Mouse (Mus musculus) forebrain, embryonic 11.5 days (tissue): ENCODE results near the gene 4921536K21Rik. TPM values are rescaled to one million over a fixed set of nuclear protein-coding genes. Genes with fewer than 3 reads are reported as not detected.

Experiments
- ATAC-seq: fragments of 200-750 bp; cut with Nextera tagmentation; replicated peaks from 2 replicates; pipeline ENCODE4 v1.8.0; 2017; ENCODE audit warnings: moderate TSS enrichment; ENCODE audit not compliant: low FRiP score
- DNase-seq: peaks from one replicate; pipeline ENCODE4 v3.0.0-alpha.2; 2017; ENCODE audit warnings: low spot score
- H3K27ac ChIP-seq: fragments of 300-500 bp; sonication (generic); 2 replicates; pipeline ENCODE4 v1.5.1; 2014; ENCODE audit warnings: low read depth, low read length
- H3K27me3 ChIP-seq: fragments of 300-500 bp; sonication (generic); 2 replicates; pipeline ENCODE4 v1.6.1; 2014; ENCODE audit warnings: mild to moderate bottlenecking, low read length, mixed read lengths; ENCODE audit not compliant: control insufficient read depth, insufficient read depth
- H3K36me3 ChIP-seq: fragments of 300-500 bp; sonication (generic); 2 replicates; pipeline ENCODE4 v1.6.1; 2014; ENCODE audit warnings: mild to moderate bottlenecking, low read length, moderate library complexity, mixed read lengths; ENCODE audit not compliant: control insufficient read depth, insufficient read depth
- H3K4me1 ChIP-seq: fragments of 300-500 bp; sonication (generic); replicated peaks from 2 replicates; pipeline ENCODE4 v1.6.1; 2014; ENCODE audit warnings: low read length, mixed read lengths; ENCODE audit not compliant: control insufficient read depth, insufficient read depth
- H3K4me2 ChIP-seq: fragments of 300-500 bp; sonication (generic); 2 replicates; pipeline ENCODE4 v1.6.1; 2014; ENCODE audit warnings: low read depth, mild to moderate bottlenecking, low read length, moderate library complexity, mixed read lengths; ENCODE audit not compliant: severe bottlenecking
- H3K4me3 ChIP-seq: fragments of 300-500 bp; sonication (generic); 2 replicates; pipeline ENCODE4 v1.5.1; 2014; ENCODE audit warnings: low read depth, low read length
- H3K9ac ChIP-seq: fragments of 300-500 bp; sonication (generic); 2 replicates; pipeline ENCODE4 v1.6.1; 2014; ENCODE audit warnings: low read length
- H3K9me3 ChIP-seq: fragments of 300-500 bp; sonication (generic); 2 replicates; pipeline ENCODE4 v1.6.1; 2016; ENCODE audit warnings: low read length, mixed read lengths; ENCODE audit not compliant: control insufficient read depth
- WGBS: fragments of 180-500 bp; shearing (Covaris S2); extraction: QIAGEN DNeasy Blood & Tissue Kit; methylation state at CpG from one replicate; pipeline ENCODE4 v1.1.7; 2014; 5-methylcytosine and 5-hydroxymethylcytosine counted together
- polyA plus RNA-seq: library from polyadenylated mRNA; unstranded; fragments of >200 nt; fragmentation: Nextera tagmentation; extraction: Ambion mirVana; gene quantifications from 2 replicates; pipeline ENCODE4 v1.2.1, GENCODE M21; 2014

4921536K21Rik gene
- polyA plus RNA-seq, 1 experiment from 2014 or later = 0.51 TPM

- H3K4me1 ChIP-seq = no peaks in the 10 kb centered on the region
- no peaks in the 10 kb centered on the region for H3K36me3 ChIP-seq
- DNase-seq (no peak), ATAC-seq (no peak)
- 67% methylated on average over 2 of the region's 2 CpGs for WGBS
- no peak overlapping the region for H3K4me2 ChIP-seq
- H3K9ac ChIP-seq = no peak overlapping the region
- no peak overlapping the region for H3K4me3 ChIP-seq
- H3K9me3 ChIP-seq = no peaks in the 10 kb centered on the region
- no peak overlapping the region for H3K27ac ChIP-seq
- no peaks in the 10 kb centered on the region for H3K27me3 ChIP-seq
These were observed 48.5 kb downstream of the 4921536K21Rik start for GRCm38 (mm10) chr11:3846351-3846750.

- H3K9ac ChIP-seq = no peak overlapping the region
- ATAC-seq (no peak), DNase-seq (no peak)
- WGBS = 82% methylated on average over 17 of the region's 17 CpGs
- no peaks in the 10 kb centered on the region for H3K9me3 ChIP-seq
- no peaks in the 10 kb centered on the region for H3K36me3 ChIP-seq
- H3K27me3 ChIP-seq = no peaks in the 10 kb centered on the region
- no peak overlapping the region for H3K27ac ChIP-seq
- no peak overlapping the region for H3K4me3 ChIP-seq
- no peaks in the 10 kb centered on the region for H3K4me1 ChIP-seq
- H3K4me2 ChIP-seq = no peak overlapping the region
These were observed 50.8 kb downstream of the 4921536K21Rik start for GRCm38 (mm10) chr11:3843943-3844734.

Other genes with a start within 250 kb of the 4921536K21Rik start
- 33.4 and 33.9 TPM in 2 replicates for gene Morc2a, start 245.9 kb downstream of the 4921536K21Rik start, polyA plus RNA-seq
- gene Osbp2, start 31.2 kb downstream of the 4921536K21Rik start, polyA plus RNA-seq = 1.2 and 2.0 TPM in 2 replicates
- gene Dusp18, start 142 bp upstream of the 4921536K21Rik start, polyA plus RNA-seq = 22.5 and 23.7 TPM in 2 replicates
- 3.5 and 3.9 TPM in 2 replicates for gene Slc35e4, start 19.6 kb upstream of the 4921536K21Rik start, polyA plus RNA-seq
- gene Tcn2, start 37.1 kb upstream of the 4921536K21Rik start, polyA plus RNA-seq = 23.1 and 26.0 TPM in 2 replicates
- 82.9 and 90.4 TPM in 2 replicates for gene Pes1, start 68.9 kb upstream of the 4921536K21Rik start, polyA plus RNA-seq
- 0.31 TPM in 1 of 2 replicates, not detected in the other for gene 4930556J24Rik, start 81.7 kb upstream of the 4921536K21Rik start, polyA plus RNA-seq
- 0.41 and 0.57 TPM in 2 replicates for gene Gal3st1, start 88.5 kb upstream of the 4921536K21Rik start, polyA plus RNA-seq
- gene Sec14l4, start 136.4 kb upstream of the 4921536K21Rik start, polyA plus RNA-seq = 0.29 TPM in 1 of 2 replicates, not detected in the other
- 0.28 and 0.37 TPM in 2 replicates for gene Sec14l3, start 169.7 kb upstream of the 4921536K21Rik start, polyA plus RNA-seq
- 7.9 and 8.9 TPM in 2 replicates for gene Mtfp1, start 200.3 kb upstream of the 4921536K21Rik start, polyA plus RNA-seq
- gene Sec14l2, start 228.3 kb upstream of the 4921536K21Rik start, polyA plus RNA-seq = 2.1 TPM in 2 replicates
- gene Rnf215, start 240.1 kb upstream of the 4921536K21Rik start, polyA plus RNA-seq = 25.0 and 31.4 TPM in 2 replicates